16 mouse cellular contexts compared by ENCODE assay signal in genomic region chr5:115333626-115334025, GRCm38 (mm10). TPM values are rescaled to one million over a fixed set of nuclear protein-coding genes. Genes with fewer than 3 reads are reported as not detected.
A peak's percentile ranks its signal among the peaks of the same experiment; 100 is the strongest.
DNase-seq lines count a peak whose midpoint lies in the region; ATAC-seq lines count a peak whose summit lies in the region.
"Had no signal": no experiment of that assay in that cellular context is flagged by ENCODE, and none has a peak within 500 bp of the region (broad histone marks: within the 10 kb centered on the region; RNA-seq: fewer than 3 reads in every experiment).

No protein-coding gene starts in this region.

- no peak overlapping the region for H3K4me3 ChIP-seq in heart, embryonic 12.5 days
- H3K4me3 ChIP-seq in liver, embryonic 13.5 days (replicated peaks), result peak overlapping the region; percentile 19
- H3K4me3 ChIP-seq in kidney, embryonic 14.5 days (ENCODE audit: low read length), result no peak overlapping the region
- H3K4me3 ChIP-seq: embryonic facial prominence, embryonic 13.5 days; left cerebral cortex, adult 2 months; midbrain, embryonic 15.5 days had no signal

- H3K9me3 ChIP-seq in heart, embryonic 12.5 days (replicated peaks), result no peaks in the 10 kb centered on the region
- H3K9me3 ChIP-seq in liver, embryonic 13.5 days (replicated peaks), result no peaks in the 10 kb centered on the region
- no peaks in the 10 kb centered on the region for H3K9me3 ChIP-seq in kidney, embryonic 14.5 days (ENCODE audit: control insufficient read depth, low read length)
- H3K9me3 ChIP-seq: embryonic facial prominence, embryonic 13.5 days; midbrain, embryonic 15.5 days had no signal

- no peak overlapping the region for H3K4me2 ChIP-seq in heart, embryonic 12.5 days
- peak overlapping the region; percentile 55 for H3K4me2 ChIP-seq in liver, embryonic 13.5 days
- H3K4me2 ChIP-seq in kidney, embryonic 14.5 days (replicated peaks; ENCODE audit: low read depth, low read length), result no peak overlapping the region
- H3K4me2 ChIP-seq: embryonic facial prominence, embryonic 13.5 days; midbrain, embryonic 15.5 days had no signal

- no peak overlapping the region; the same call in 1 of the 2 replicates for H3K27ac ChIP-seq in heart, embryonic 12.5 days (ENCODE audit: poor library complexity, severe bottlenecking)
- H3K27ac ChIP-seq in liver, embryonic 13.5 days, result peak overlapping the region; percentile 90
- H3K27ac ChIP-seq in kidney, embryonic 14.5 days (ENCODE audit: low read depth, low read length), result no peak overlapping the region
- H3K27ac ChIP-seq: embryonic facial prominence, embryonic 13.5 days; midbrain, embryonic 15.5 days had no signal

- no peaks in the 10 kb centered on the region for H3K27me3 ChIP-seq in heart, embryonic 12.5 days (replicated peaks)
- H3K27me3 ChIP-seq in liver, embryonic 13.5 days, result no peaks in the 10 kb centered on the region
- H3K27me3 ChIP-seq in splenic B cell, adult 2 months (ENCODE audit: control insufficient read depth, insufficient read depth, low read length, poor library complexity, severe bottlenecking), result no peaks in the 10 kb centered on the region
- no peaks in the 10 kb centered on the region for H3K27me3 ChIP-seq in kidney, embryonic 14.5 days (ENCODE audit: control insufficient read depth, insufficient read depth, low read length)
- H3K27me3 ChIP-seq: embryonic facial prominence, embryonic 13.5 days; midbrain, embryonic 15.5 days; Patski had no signal

- peaks cover 33% of the 10 kb centered on the region for H3K4me1 ChIP-seq in heart, embryonic 12.5 days (replicated peaks)
- H3K4me1 ChIP-seq in liver, embryonic 13.5 days (replicated peaks), result peaks cover 91% of the 10 kb centered on the region
- peaks cover 7% of the 10 kb centered on the region for H3K4me1 ChIP-seq in kidney, embryonic 14.5 days (ENCODE audit: control insufficient read depth, insufficient read depth, low read length)

- no peak for DNase-seq in heart, adult 11 months
- DNase-seq in spleen, postnatal 36 days (ENCODE audit: low spot score in 2 of 2), result peak; percentile 58 to 67
- no peak for DNase-seq in spleen, postnatal 4 days (ENCODE audit: low spot score in 2 of 2)
- peak; percentile 69 for DNase-seq in liver, embryonic 13.5 days
- DNase-seq in splenic B cell, adult 2 months (ENCODE audit: low read depth, low spot score), result peak; percentile 43
- no peak for DNase-seq in cerebellum, adult 9-11 months
- DNase-seq: adrenal gland, postnatal 10 days; cerebellum, adult 8-10 months; kidney, adult 9 months; thymus, postnatal 14 days had no signal

- H3K36me3 ChIP-seq in heart, embryonic 12.5 days, result peaks cover 74% of the 10 kb centered on the region
- H3K36me3 ChIP-seq in liver, embryonic 13.5 days, result peaks cover 93% of the 10 kb centered on the region
- H3K36me3 ChIP-seq in splenic B cell, adult 2 months (ENCODE audit: control insufficient read depth, insufficient read depth, low read length, poor library complexity, severe bottlenecking), result peaks cover 7% of the 10 kb centered on the region; the same call in 1 of the 2 replicates
- peaks cover 60% of the 10 kb centered on the region for H3K36me3 ChIP-seq in kidney, embryonic 14.5 days (ENCODE audit: control insufficient read depth, insufficient read depth, low read length)

- peak; percentile 74; the same call in 1 of the 2 replicates for ATAC-seq in heart, embryonic 12.5 days (ENCODE audit: insufficient number of reproducible peaks, low FRiP score)
- peak; percentile 99 for ATAC-seq in liver, embryonic 13.5 days (ENCODE audit: low read depth)
- ATAC-seq in kidney, embryonic 14.5 days (ENCODE audit: low FRiP score, low TSS enrichment), result no peak
- ATAC-seq: midbrain, embryonic 15.5 days; Patski had no signal

- 53% methylated on average over 3 of the region's 3 CpGs for WGBS in heart, embryonic 12.5 days
- WGBS in liver, embryonic 13.5 days (ENCODE audit: insufficient replicate concordance), result 26% methylated on average over 3 of the region's 3 CpGs
- 81% methylated on average over 3 of the region's 3 CpGs for WGBS in kidney, embryonic 14.5 days

- H3K9ac ChIP-seq in heart, embryonic 12.5 days, result no peak overlapping the region
- peak overlapping the region; percentile 67 for H3K9ac ChIP-seq in liver, embryonic 13.5 days
- no peak overlapping the region for H3K9ac ChIP-seq in kidney, embryonic 14.5 days (ENCODE audit: low read depth, low read length)
- H3K9ac ChIP-seq: embryonic facial prominence, embryonic 13.5 days; midbrain, embryonic 15.5 days had no signal

RNA-seq across cellular contexts. Expression of gene Srsf9, which starts 6.6 kb away (rescaled TPM):
- polyA plus RNA-seq in heart, embryonic 12.5 days (2016; fragmentation: Nextera tagmentation; extraction: Ambion mirVana), result 147 and 160 TPM in 2 replicates
- polyA plus RNA-seq in liver, embryonic 13.5 days (2015; fragmentation: Nextera tagmentation; extraction: Ambion mirVana), result 130 and 143 TPM in 2 replicates
- polyA plus RNA-seq in kidney, embryonic 14.5 days (2014; fragmentation: Nextera tagmentation; extraction: Ambion mirVana), result 320 and 334 TPM in 2 replicates

RNA-seq across cellular contexts. Expression of gene Gatc, which starts 7.4 kb away (rescaled TPM):
- 24.2 and 26.1 TPM in 2 replicates for polyA plus RNA-seq in heart, embryonic 12.5 days (2016; fragmentation: Nextera tagmentation; extraction: Ambion mirVana)
- 13.0 and 19.0 TPM in 2 replicates for polyA plus RNA-seq in liver, embryonic 13.5 days (2015; fragmentation: Nextera tagmentation; extraction: Ambion mirVana)
- polyA plus RNA-seq in kidney, embryonic 14.5 days (2014; fragmentation: Nextera tagmentation; extraction: Ambion mirVana), result 35.8 and 36.9 TPM in 2 replicates

RNA-seq across cellular contexts. Expression of gene Triap1, which starts 7.4 kb away (rescaled TPM):
- 38.1 and 38.8 TPM in 2 replicates for polyA plus RNA-seq in heart, embryonic 12.5 days (2016; fragmentation: Nextera tagmentation; extraction: Ambion mirVana)
- polyA plus RNA-seq in liver, embryonic 13.5 days (2015; fragmentation: Nextera tagmentation; extraction: Ambion mirVana), result 40.4 and 41.5 TPM in 2 replicates
- polyA plus RNA-seq in kidney, embryonic 14.5 days (2014; fragmentation: Nextera tagmentation; extraction: Ambion mirVana), result 56.2 and 62.2 TPM in 2 replicates

RNA-seq across cellular contexts. Expression of gene Cox6a1, which starts 15.2 kb away (rescaled TPM):
- polyA plus RNA-seq in heart, embryonic 12.5 days (2016; fragmentation: Nextera tagmentation; extraction: Ambion mirVana), result 1,284 and 1,325 TPM in 2 replicates
- 735 and 795 TPM in 2 replicates for polyA plus RNA-seq in liver, embryonic 13.5 days (2015; fragmentation: Nextera tagmentation; extraction: Ambion mirVana)
- 911 and 1,119 TPM in 2 replicates for polyA plus RNA-seq in kidney, embryonic 14.5 days (2014; fragmentation: Nextera tagmentation; extraction: Ambion mirVana)

RNA-seq across cellular contexts. Expression of gene Dynll1, which starts 32.8 kb away (rescaled TPM):
- polyA plus RNA-seq in heart, embryonic 12.5 days (2016; fragmentation: Nextera tagmentation; extraction: Ambion mirVana), result 1,319 and 1,320 TPM in 2 replicates
- 744 and 768 TPM in 2 replicates for polyA plus RNA-seq in liver, embryonic 13.5 days (2015; fragmentation: Nextera tagmentation; extraction: Ambion mirVana)
- 1,720 and 2,039 TPM in 2 replicates for polyA plus RNA-seq in kidney, embryonic 14.5 days (2014; fragmentation: Nextera tagmentation; extraction: Ambion mirVana)

Comparison
In these comparisons a context has a peak if more than half of its experiments do, and no peak if none do; other contexts are left out.
1. DNase-seq: peak in spleen, postnatal 36 days (2 of 2), liver, embryonic 13.5 days (single experiment) and splenic B cell, adult 2 months (single experiment); none in heart, adult 11 months (single experiment), spleen, postnatal 4 days (0 of 2) and cerebellum, adult 9-11 months (single experiment).